Mouse (Mus musculus) bone marrow macrophage, adult 2 months (primary cell): Measurements from ENCODE around the gene Fzd1. TPM values are rescaled to one million over a fixed set of nuclear protein-coding genes. Genes with fewer than 3 reads are reported as not detected.
A peak's percentile ranks its signal among the peaks of the same experiment; 100 is the strongest.

Source experiments
- H3K27ac ChIP-seq: 2 replicates; pipeline ENCODE4 v1.5.1; 2012; ENCODE audit warnings: low read depth, low read length; ENCODE audit not compliant: insufficient read depth
- H3K4me1 ChIP-seq: 2 replicates; pipeline ENCODE4 v1.6.1; 2012; ENCODE audit warnings: low read length; ENCODE audit not compliant: control insufficient read depth, insufficient read depth
- H3K4me3 ChIP-seq: 2 replicates; pipeline ENCODE4 v1.5.1; 2012; ENCODE audit warnings: mild to moderate bottlenecking, low read length, moderate library complexity; ENCODE audit not compliant: insufficient read depth
- CTCF ChIP-seq: IDR thresholded peaks from 2 replicates; pipeline ENCODE4 v1.5.1; 2012; ENCODE audit warnings: low read depth, mild to moderate bottlenecking, low read length, moderate library complexity
- POLR2A ChIP-seq: IDR thresholded peaks from 2 replicates; pipeline ENCODE4 v1.6.1; 2012; ENCODE audit warnings: mild to moderate bottlenecking, low read depth, low read length, borderline replicate concordance
- polyA plus RNA-seq: library from polyadenylated mRNA; stranded (reverse); fragments of >200 nt; gene quantifications from 2 replicates; pipeline ENCODE4 v1.2.4, GENCODE M21; 2012; ENCODE audit not compliant: missing spikeins, insufficient read depth, insufficient read length

Fzd1 gene
- polyA plus RNA-seq, 1 experiment = 0.70 TPM

DNA sequence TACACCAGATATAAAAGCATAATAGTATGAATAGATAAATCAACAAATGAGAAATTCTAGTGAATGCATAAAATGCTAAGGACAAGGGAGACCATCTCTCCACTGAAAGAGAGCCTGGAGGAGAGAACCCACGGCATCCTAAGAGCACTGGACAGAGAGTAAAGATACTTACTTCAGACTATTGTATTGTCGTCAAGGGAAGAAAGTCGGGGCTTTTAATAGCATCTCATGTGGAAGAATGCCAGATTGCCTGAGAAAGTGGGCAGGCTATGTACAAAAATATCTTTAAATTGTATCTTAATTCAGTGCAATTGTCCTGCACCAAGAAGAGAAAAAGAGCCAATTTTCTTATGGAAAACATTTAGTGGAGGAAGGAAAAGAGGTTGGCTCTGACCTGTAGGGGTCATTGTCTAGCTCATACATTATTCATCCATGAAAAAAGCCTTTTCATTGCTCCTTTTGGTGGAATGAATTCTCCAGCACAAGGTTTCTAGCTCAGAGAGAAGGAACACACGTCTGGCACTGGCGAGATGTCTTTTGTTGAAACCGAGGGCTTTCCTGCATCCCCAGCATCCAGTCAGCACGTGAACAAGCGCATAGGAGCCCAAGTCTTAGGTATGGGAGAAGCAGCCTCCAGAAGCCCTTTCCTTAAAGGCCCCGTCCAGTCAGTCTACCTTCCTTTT, 15.4 kb upstream of the Fzd1 start:
- Histone ChIP-seq H3K4me1 (no peaks in the 10 kb centered on the region), H3K27ac (no peak overlapping the region), H3K4me3 (no peak overlapping the region)
- TF ChIP-seq CTCF = no peak
- no peak for TF ChIP-seq POLR2A

DNA sequence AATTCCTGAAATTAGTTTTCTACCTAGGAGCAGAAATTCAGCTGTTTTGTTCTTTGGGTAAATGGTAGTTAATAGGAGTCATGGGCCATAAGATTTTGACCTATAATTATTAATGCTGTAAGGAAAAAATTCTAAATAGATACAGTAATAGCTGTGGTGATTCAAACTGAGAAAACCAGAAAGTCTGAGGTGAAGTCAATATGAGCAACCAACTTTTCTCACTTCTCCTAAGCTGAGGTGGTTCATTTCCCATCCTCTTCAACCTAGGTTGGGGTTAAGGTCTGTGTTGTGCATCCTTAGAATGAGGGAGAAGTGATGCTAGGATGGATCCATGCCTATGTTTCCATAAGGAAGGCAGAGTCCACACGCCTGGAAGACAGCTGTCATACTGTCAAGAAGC, 12.8 kb upstream of the Fzd1 start:
- TF ChIP-seq CTCF (no peak), POLR2A (no peak)
- Histone ChIP-seq H3K4me1 (no peaks in the 10 kb centered on the region), H3K27ac (no peak overlapping the region), H3K4me3 (no peak overlapping the region)

GRCm38 (mm10) chr5:4767896-4768295, 10.1 kb upstream of the Fzd1 start:
- H3K4me1 ChIP-seq = no peaks in the 10 kb centered on the region

DNA sequence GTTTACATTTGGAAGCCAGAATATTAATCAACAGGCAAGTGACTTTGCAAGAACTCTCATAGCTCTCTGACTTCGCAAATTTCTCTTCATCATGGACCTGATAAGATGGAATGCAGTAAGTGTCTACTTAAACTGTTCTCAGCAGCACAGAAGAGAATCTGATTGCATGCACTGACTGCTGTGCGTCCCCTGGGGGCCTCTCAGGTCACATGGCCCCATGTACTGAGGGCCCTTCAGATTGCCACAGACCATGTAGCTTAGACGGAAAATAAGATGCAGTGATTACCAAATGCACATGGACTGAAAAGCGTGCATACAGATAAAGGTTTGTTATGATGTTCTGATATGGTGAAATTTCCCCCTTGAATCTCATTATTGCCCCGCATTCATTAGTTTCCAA, 8.9 kb upstream of the Fzd1 start:
- Histone ChIP-seq H3K27ac (no peak overlapping the region), H3K4me3 (no peak overlapping the region), H3K4me1 (no peaks in the 10 kb centered on the region)
- TF ChIP-seq CTCF (no peak), POLR2A (no peak)

More at GRCm38 (mm10) chr5:4767896-4768295, 10.1 kb upstream of the Fzd1 start:
- H3K27ac ChIP-seq = no peak overlapping the region
- no peak overlapping the region for H3K4me3 ChIP-seq
- TF ChIP-seq CTCF (no peak), POLR2A (no peak)

GRCm38 (mm10) chr5:4761891-4762290, 4.1 kb upstream of the Fzd1 start:
- Histone ChIP-seq H3K4me3 (no peak overlapping the region), H3K4me1 (no peaks in the 10 kb centered on the region), H3K27ac (no peak overlapping the region)
- no peak for TF ChIP-seq POLR2A
- no peak for TF ChIP-seq CTCF

DNA sequence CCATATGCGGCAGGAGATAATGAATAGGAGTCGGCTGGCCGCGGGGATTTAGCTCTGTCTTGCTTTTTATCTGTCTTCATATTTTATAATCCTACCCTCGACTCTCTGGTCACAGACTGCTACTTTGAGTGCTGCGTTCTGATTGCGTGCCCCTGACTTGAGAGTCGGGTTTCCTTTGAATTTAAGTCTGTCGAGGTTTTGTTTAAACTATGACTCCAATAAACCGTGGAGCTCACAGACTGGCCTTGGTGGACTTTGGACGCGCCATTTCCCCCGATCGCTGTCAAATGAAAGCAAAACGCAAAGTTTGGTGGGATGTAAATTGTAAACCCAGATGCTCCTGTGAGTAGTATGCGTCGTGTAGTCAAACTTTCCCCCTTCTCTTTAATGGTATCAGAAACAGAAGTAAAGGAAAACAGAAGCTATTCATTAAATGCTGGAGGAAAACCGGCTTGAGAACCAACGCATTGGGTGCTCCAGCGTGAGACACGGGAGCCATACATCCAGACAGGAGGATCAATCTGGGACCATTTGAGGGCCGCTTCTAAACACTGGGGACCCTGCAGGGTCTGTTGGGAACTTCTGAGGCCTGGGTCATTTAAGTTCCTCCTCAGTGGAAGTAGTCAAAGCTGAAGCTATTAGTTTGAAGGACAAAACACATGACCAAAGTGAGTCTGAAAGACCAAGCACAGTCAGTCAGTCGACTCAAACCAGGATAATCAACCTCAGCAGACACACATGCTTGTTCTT, 671 bp upstream of the Fzd1 start:
- no peak overlapping the region for H3K27ac ChIP-seq
- H3K4me3 ChIP-seq = peak overlapping the region; percentile 79
- no peaks in the 10 kb centered on the region for H3K4me1 ChIP-seq
- TF ChIP-seq POLR2A (no peak), CTCF (no peak)

- Histone ChIP-seq H3K4me1 (no peaks in the 10 kb centered on the region), H3K4me3 (peak overlapping the region; percentile 79), H3K27ac (no peak overlapping the region)
- no peak for TF ChIP-seq POLR2A
Measured at GRCm38 (mm10) chr5:4756871-4757711, 744 bp downstream of the Fzd1 start.

DNA sequence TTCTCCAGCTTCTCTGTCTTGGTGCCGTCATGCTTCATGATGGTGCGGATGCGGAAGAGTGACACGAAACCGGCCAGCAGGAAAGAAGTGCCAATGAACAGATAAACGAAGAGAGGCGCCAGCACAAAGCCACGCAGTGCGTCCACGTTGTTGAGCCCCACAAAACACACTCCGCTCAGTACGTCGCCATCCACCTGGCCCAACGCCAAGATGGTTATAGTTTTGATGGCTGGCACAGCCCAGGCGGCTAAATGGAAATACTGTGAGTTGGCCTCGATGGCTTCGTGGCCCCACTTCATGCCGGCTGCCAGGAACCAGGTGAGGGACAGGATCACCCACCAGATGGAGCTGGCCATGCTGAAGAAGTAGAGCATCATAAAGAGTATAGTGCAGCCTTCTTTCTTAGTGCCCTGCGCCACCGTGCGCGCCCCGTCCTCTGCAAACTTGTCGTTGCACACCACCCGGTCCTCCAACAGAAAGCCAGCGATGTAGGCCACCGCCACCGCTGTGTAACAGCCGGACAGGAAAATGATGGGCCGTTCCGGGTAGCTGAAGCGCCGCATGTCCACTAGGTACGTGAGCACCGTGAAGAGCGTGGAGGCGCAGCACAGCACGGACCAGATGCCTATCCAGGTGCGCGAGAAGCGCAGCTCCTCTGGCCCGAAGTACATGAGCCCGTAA, 1.7 kb downstream of the Fzd1 start:
- Histone ChIP-seq H3K4me3 (peak overlapping the region; percentile 79; the same call in 1 of the 2 replicates), H3K27ac (no peak overlapping the region), H3K4me1 (no peaks in the 10 kb centered on the region)
- no peak for TF ChIP-seq CTCF
- no peak for TF ChIP-seq POLR2A

- Histone ChIP-seq H3K4me3 (no peak overlapping the region), H3K27ac (no peak overlapping the region), H3K4me1 (no peaks in the 10 kb centered on the region)
- TF ChIP-seq POLR2A = no peak
- no peak for TF ChIP-seq CTCF
Measured at GRCm38 (mm10) chr5:4755326-4755725, 2.5 kb downstream of the Fzd1 start.
